Mouse (Mus musculus) embryonic facial prominence, embryonic 11.5 days (tissue): Measurements from ENCODE around the gene Nectin1. TPM values are rescaled to one million over a fixed set of nuclear protein-coding genes. Genes with fewer than 3 reads are reported as not detected.

ENCODE experiments used
- ATAC-seq: fragments of 200-750 bp; cut with Nextera tagmentation; replicated peaks from 2 replicates; pipeline ENCODE4 v1.8.0; 2017; ENCODE audit warnings: low read depth; ENCODE audit not compliant: insufficient number of reproducible peaks, low FRiP score, low TSS enrichment
- DNase-seq: peaks from one replicate; pipeline ENCODE4 v3.0.0-alpha.2; 2015; ENCODE audit warnings: low spot score
- H3K27ac ChIP-seq: fragments of 300-500 bp; sonication (generic); replicated peaks from 2 replicates; pipeline ENCODE4 v1.5.1; 2014; ENCODE audit warnings: mild to moderate bottlenecking, low read depth, low read length, control low read depth
- H3K27me3 ChIP-seq: fragments of 300-500 bp; sonication (generic); 2 replicates; pipeline ENCODE4 v1.6.1; 2014; ENCODE audit warnings: mild to moderate bottlenecking, low read length, moderate library complexity, mixed read lengths; ENCODE audit not compliant: control insufficient read depth, insufficient read depth
- H3K36me3 ChIP-seq: fragments of 300-500 bp; sonication (generic); replicated peaks from 2 replicates; pipeline ENCODE4 v1.6.1; 2014; ENCODE audit warnings: low read depth, mild to moderate bottlenecking, low read length, moderate library complexity, mixed read lengths; ENCODE audit not compliant: control insufficient read depth, insufficient read depth
- H3K4me1 ChIP-seq: fragments of 300-500 bp; sonication (generic); 2 replicates; pipeline ENCODE4 v1.6.1; 2014; ENCODE audit warnings: low read length, mixed read lengths; ENCODE audit not compliant: control insufficient read depth, insufficient read depth
- H3K4me2 ChIP-seq: fragments of 300-500 bp; sonication (generic); 2 replicates; pipeline ENCODE4 v1.6.1; 2014; ENCODE audit warnings: low read depth, mild to moderate bottlenecking, control low read depth, low read length, moderate library complexity
- H3K4me3 ChIP-seq: fragments of 300-500 bp; sonication (generic); 2 replicates; pipeline ENCODE4 v1.5.1; 2014; ENCODE audit warnings: low read depth, low read length, control low read depth
- H3K9ac ChIP-seq: fragments of 300-500 bp; sonication (generic); replicated peaks from 2 replicates; pipeline ENCODE4 v1.6.1; 2014; ENCODE audit warnings: mild to moderate bottlenecking, control low read depth, low read length
- H3K9me3 ChIP-seq: fragments of 300-500 bp; sonication (generic); replicated peaks from 2 replicates; pipeline ENCODE4 v1.6.1; 2016; ENCODE audit warnings: mild to moderate bottlenecking, low read length, inconsistent platforms, mixed read lengths; ENCODE audit not compliant: control insufficient read depth
- WGBS: fragments of 180-500 bp; shearing (Covaris S2); extraction: QIAGEN DNeasy Blood & Tissue Kit; methylation state at CpG from one replicate; pipeline ENCODE4 v1.1.7; 2014; 5-methylcytosine and 5-hydroxymethylcytosine counted together
- polyA plus RNA-seq: library from polyadenylated mRNA; unstranded; fragments of >200 nt; fragmentation: Nextera tagmentation; extraction: Ambion mirVana; gene quantifications from 2 replicates; pipeline ENCODE4 v1.2.1, GENCODE M21; 2014

The Nectin1 gene
- polyA plus RNA-seq, 1 experiment from 2014 or later = 4.8 TPM

DNA sequence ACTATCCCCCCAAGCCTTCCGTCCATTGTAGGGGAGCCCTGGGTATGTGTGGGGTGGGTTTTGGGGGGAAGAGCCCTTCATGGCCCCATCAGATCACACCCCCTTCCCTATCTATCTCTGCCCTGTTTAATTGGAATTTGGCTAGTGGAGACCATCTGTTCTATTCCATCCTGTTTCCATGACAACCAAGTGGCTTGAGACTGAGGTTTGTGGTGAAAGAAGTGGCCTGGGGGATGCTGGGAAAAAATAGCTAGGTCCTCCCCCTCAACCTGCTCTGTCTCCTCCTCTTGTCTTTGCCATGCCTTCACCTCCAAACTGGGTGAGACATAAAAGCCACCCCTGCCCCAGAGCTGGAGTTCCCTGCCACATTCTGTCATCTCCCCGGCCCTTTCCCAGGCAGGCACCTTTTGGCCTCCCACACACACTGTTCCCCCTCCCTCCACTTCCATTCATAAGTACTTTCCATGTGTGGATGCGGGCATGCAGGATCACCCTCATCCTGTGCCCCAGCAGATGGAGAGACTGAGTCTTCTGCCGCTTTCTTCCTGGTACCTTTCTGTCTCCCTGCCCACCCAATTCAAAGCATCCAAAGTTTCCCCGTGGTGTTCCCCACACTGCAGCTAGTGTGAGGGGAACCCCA, 17.5 kb downstream of the Nectin1 start:
- Histone ChIP-seq H3K27me3 (no peaks in the 10 kb centered on the region), H3K4me2 (no peak overlapping the region), H3K36me3 (no peaks in the 10 kb centered on the region), H3K9ac (no peak overlapping the region), H3K27ac (no peak overlapping the region), H3K4me1 (no peaks in the 10 kb centered on the region; the same call in 1 of the 2 replicates), H3K9me3 (no peaks in the 10 kb centered on the region), H3K4me3 (no peak overlapping the region)
- 67% methylated on average over 5 of the region's 5 CpGs for WGBS
- ATAC-seq (no peak), DNase-seq (peak; percentile 62)

- no peak for ATAC-seq
- Histone ChIP-seq H3K27ac (no peak overlapping the region), H3K27me3 (no peaks in the 10 kb centered on the region), H3K4me2 (no peak overlapping the region), H3K9ac (no peak overlapping the region), H3K9me3 (no peaks in the 10 kb centered on the region), H3K36me3 (no peaks in the 10 kb centered on the region), H3K4me3 (no peak overlapping the region), H3K4me1 (no peaks in the 10 kb centered on the region; the same call in 1 of the 2 replicates)
- 55% methylated on average over 3 of the region's 3 CpGs for WGBS
- DNase-seq = no peak
Observed at GRCm38 (mm10) chr9:43761941-43762340, 18.2 kb downstream of the Nectin1 start.

GRCm38 (mm10) chr9:43765419-43766179, 21.8 kb downstream of the Nectin1 start:
- Histone ChIP-seq H3K36me3 (no peaks in the 10 kb centered on the region), H3K27me3 (no peaks in the 10 kb centered on the region), H3K4me3 (no peak overlapping the region), H3K4me1 (no peaks in the 10 kb centered on the region; the same call in 1 of the 2 replicates), H3K4me2 (no peak overlapping the region), H3K27ac (no peak overlapping the region), H3K9ac (no peak overlapping the region), H3K9me3 (no peaks in the 10 kb centered on the region)
- 67% methylated on average over 14 of the region's 14 CpGs for WGBS
- DNase-seq (peak; percentile 28), ATAC-seq (no peak)

- no peaks in the 10 kb centered on the region for H3K36me3 ChIP-seq
- no peaks in the 10 kb centered on the region for H3K27me3 ChIP-seq
- no peaks in the 10 kb centered on the region for H3K4me1 ChIP-seq
- no peak overlapping the region for H3K27ac ChIP-seq
- DNase-seq = no peak
- no peak overlapping the region for H3K4me3 ChIP-seq
- H3K9me3 ChIP-seq = no peaks in the 10 kb centered on the region
- WGBS = 19% methylated on average over 4 of the region's 4 CpGs
- no peak overlapping the region for H3K9ac ChIP-seq
- ATAC-seq = 0 out of 2 replicates have a peak, but pooled peaks have one; percentile 32
- no peak overlapping the region for H3K4me2 ChIP-seq
Observed at GRCm38 (mm10) chr9:43768779-43769178, 25.0 kb downstream of the Nectin1 start.

GRCm38 (mm10) chr9:43769228-43769627, 25.4 kb downstream of the Nectin1 start:
- H3K36me3 ChIP-seq = no peaks in the 10 kb centered on the region
- 54% methylated on average over 7 of the region's 7 CpGs for WGBS
- no peaks in the 10 kb centered on the region for H3K9me3 ChIP-seq
- no peak overlapping the region for H3K27ac ChIP-seq
- no peak for DNase-seq
- no peak overlapping the region for H3K4me3 ChIP-seq
- no peak overlapping the region for H3K9ac ChIP-seq
- no peaks in the 10 kb centered on the region for H3K27me3 ChIP-seq
- no peak overlapping the region for H3K4me2 ChIP-seq
- no peak for ATAC-seq
- H3K4me1 ChIP-seq = no peaks in the 10 kb centered on the region

DNA sequence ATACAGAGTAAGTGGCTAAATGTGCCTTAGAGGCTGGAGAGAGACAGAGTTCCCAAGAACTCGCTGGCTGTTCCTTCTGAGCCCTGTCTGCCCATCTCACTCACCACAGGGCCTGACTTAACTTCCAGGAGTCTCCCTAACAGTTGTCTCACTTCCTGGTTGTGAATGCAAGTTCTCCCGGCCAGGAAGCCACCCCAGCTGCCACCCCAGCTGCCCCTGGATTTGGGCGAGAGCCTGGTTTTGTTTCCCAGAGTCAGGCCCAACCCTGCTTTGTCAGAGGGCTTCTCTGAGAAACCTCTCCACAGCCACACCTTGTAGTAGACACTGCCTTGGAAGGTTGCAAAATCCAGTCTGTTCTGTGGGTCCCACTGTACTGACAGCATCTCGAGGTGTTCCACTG, 26.2 kb downstream of the Nectin1 start:
- Histone ChIP-seq H3K4me1 (no peaks in the 10 kb centered on the region), H3K4me3 (no peak overlapping the region), H3K27ac (no peak overlapping the region), H3K4me2 (no peak overlapping the region), H3K27me3 (no peaks in the 10 kb centered on the region), H3K36me3 (no peaks in the 10 kb centered on the region), H3K9ac (no peak overlapping the region), H3K9me3 (no peaks in the 10 kb centered on the region)
- no peak for DNase-seq
- WGBS = 76% methylated on average over 4 of the region's 4 CpGs
- ATAC-seq = no peak

DNA sequence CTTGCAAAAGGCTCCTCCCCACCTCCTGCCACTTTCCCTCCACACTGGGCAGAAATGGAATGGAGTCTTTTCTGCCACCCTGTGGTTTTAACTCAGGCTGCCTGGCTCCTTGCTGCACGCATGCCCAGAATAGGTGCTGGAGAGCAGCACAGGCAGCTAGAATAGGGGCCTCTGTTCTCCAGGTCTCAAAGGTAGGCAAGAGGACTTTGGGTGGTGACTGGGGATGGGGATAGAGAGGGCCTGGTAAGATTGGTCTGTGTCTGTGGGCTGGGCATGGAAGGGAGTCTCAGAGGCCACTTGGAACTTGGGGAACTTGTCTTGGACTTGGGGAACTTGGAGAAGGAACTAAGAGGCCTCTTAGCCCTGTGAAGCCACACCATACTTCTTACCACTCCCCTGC, 27.3 kb downstream of the Nectin1 start:
- H3K27ac ChIP-seq = no peak overlapping the region
- DNase-seq = no peak
- ATAC-seq = no peak
- no peaks in the 10 kb centered on the region for H3K9me3 ChIP-seq
- no peaks in the 10 kb centered on the region for H3K36me3 ChIP-seq
- no peaks in the 10 kb centered on the region for H3K4me1 ChIP-seq
- H3K27me3 ChIP-seq = no peaks in the 10 kb centered on the region
- H3K9ac ChIP-seq = no peak overlapping the region
- WGBS = 81% methylated on average over 1 of the region's 1 CpGs
- H3K4me3 ChIP-seq = no peak overlapping the region
- no peak overlapping the region for H3K4me2 ChIP-seq

DNA sequence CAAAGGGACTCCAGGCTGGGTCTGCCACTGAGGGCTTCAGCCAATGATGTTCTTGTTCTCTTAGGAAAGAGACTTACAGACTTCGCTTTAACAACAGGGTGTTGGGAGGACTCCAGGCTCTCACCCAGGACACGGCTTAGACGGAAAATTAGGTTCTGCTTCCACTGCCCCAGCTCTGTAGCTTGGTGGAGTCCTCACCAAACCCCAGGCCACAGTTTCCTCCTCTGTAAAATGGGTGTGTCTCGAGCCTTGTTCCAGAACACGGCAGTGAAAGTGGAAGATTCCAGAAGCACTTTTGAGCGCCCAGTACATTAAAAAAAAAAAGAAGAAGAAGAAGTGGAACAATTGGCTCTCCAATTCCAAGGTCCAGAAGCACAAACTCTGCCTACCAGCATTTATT, 28.7 kb downstream of the Nectin1 start:
- no peak overlapping the region for H3K9ac ChIP-seq
- ATAC-seq = no peak
- H3K4me1 ChIP-seq = no peaks in the 10 kb centered on the region
- H3K4me2 ChIP-seq = no peak overlapping the region
- no peaks in the 10 kb centered on the region for H3K36me3 ChIP-seq
- no peaks in the 10 kb centered on the region for H3K27me3 ChIP-seq
- DNase-seq = no peak
- H3K4me3 ChIP-seq = no peak overlapping the region
- no peaks in the 10 kb centered on the region for H3K9me3 ChIP-seq
- no peak overlapping the region for H3K27ac ChIP-seq
- 86% methylated on average over 6 of the region's 6 CpGs for WGBS
